Mouse (Mus musculus) cerebellum, postnatal 10 days (tissue): ENCODE results near the gene Gm48552.

Experiments
- DNase-seq, 2 experiments: peaks; one replicate each; pipeline ENCODE4 v3.0.0; 2021; ENCODE audit warnings: mixed read lengths in 2 of 2

Gm48552 gene

GRCm38 (mm10) chr10:81421041-81421796, 32.4 kb downstream of the Gm48552 start:
- DNase-seq: peak; percentile 25 to 27

- DNase-seq: peak; percentile 13 to 29
These were observed 32.9 kb downstream of the Gm48552 start for GRCm38 (mm10) chr10:81421797-81422100.

GRCm38 (mm10) chr10:81422191-81422590, 33.4 kb downstream of the Gm48552 start:
- peak; percentile 15 to 26 for DNase-seq

GRCm38 (mm10) chr10:81422661-81423217, 33.9 kb downstream of the Gm48552 start:
- peak; percentile 27 to 31 for DNase-seq

- peak in 1 of 2 experiments; percentile 12 for DNase-seq
These were observed 34.9 kb downstream of the Gm48552 start for GRCm38 (mm10) chr10:81423476-81424245.

- DNase-seq: peak; percentile 83 to 85
These were observed 35.6 kb downstream of the Gm48552 start for GRCm38 (mm10) chr10:81424246-81425051.

GRCm38 (mm10) chr10:81425236-81425850, 36.5 kb downstream of the Gm48552 start:
- DNase-seq: peak; percentile 72 to 76

- DNase-seq: peak; percentile 82 to 84
These were observed 37.4 kb downstream of the Gm48552 start for GRCm38 (mm10) chr10:81426081-81426671.

- DNase-seq: peak; percentile 76 to 81
These were observed 38.1 kb downstream of the Gm48552 start for GRCm38 (mm10) chr10:81426897-81427296.

GRCm38 (mm10) chr10:81427327-81427726, 38.5 kb downstream of the Gm48552 start:
- no peak for DNase-seq

- peak; percentile 62 to 70 for DNase-seq
These were observed 39.1 kb downstream of the Gm48552 start for GRCm38 (mm10) chr10:81427804-81428506.

GRCm38 (mm10) chr10:81428507-81428870, 39.7 kb downstream of the Gm48552 start:
- DNase-seq: peak in 1 of 2 experiments; percentile 15

- peak in 1 of 2 experiments; percentile 20 for DNase-seq
These were observed 40.3 kb downstream of the Gm48552 start for GRCm38 (mm10) chr10:81429092-81429491.

- peak; percentile 74 to 81 for DNase-seq
These were observed 40.8 kb downstream of the Gm48552 start for GRCm38 (mm10) chr10:81429605-81430061.

GRCm38 (mm10) chr10:81430141-81430830, 41.5 kb downstream of the Gm48552 start:
- peak; percentile 92 to 94 for DNase-seq

GRCm38 (mm10) chr10:81430831-81431525, 42.2 kb downstream of the Gm48552 start:
- peak; percentile 91 for DNase-seq

- peak; percentile 78 to 81 for DNase-seq
These were observed 42.8 kb downstream of the Gm48552 start for GRCm38 (mm10) chr10:81431526-81432168.

GRCm38 (mm10) chr10:81432169-81432867, 43.5 kb downstream of the Gm48552 start:
- no peak for DNase-seq

GRCm38 (mm10) chr10:81432868-81433262, 44.1 kb downstream of the Gm48552 start:
- DNase-seq: peak; percentile 97
